Mouse (Mus musculus) MEL (cell line): Measurements from ENCODE around the gene Ppp1r9b. TPM values are rescaled to one million over a fixed set of nuclear protein-coding genes. Genes with fewer than 3 reads are reported as not detected.

Experiments
- DNase-seq: peaks from one replicate; pipeline ENCODE4 v3.0.0; 2011; ENCODE audit warnings: low read depth, low spot score
- H3K27ac ChIP-seq: 2 replicates; pipeline ENCODE4 v1.5.1; 2012; ENCODE audit warnings: low read depth, mild to moderate bottlenecking, control low read depth, low read length, moderate library complexity; ENCODE audit not compliant: control insufficient read depth
- H3K27me3 ChIP-seq, 2 experiments: fragments of 150-350 bp in 1 of 2; sonication (generic) in 1 of 2; 2 replicates each; pipeline ENCODE4 v1.6.1; 2012; ENCODE audit warnings: low read length in 2 of 2, mild to moderate bottlenecking in 2 of 2, improper control_type of control experiment in 1 of 2, moderate library complexity in 1 of 2; ENCODE audit not compliant: insufficient read depth in 2 of 2, control insufficient read depth in 1 of 2
- H3K36me3 ChIP-seq, 2 experiments: 2 replicates each; pipeline ENCODE4 v1.6.1; 2012 to 2014; ENCODE audit warnings: low read length in 2 of 2, improper control_type of control experiment in 1 of 2, inconsistent platforms in 1 of 2, mild to moderate bottlenecking in 1 of 2; ENCODE audit not compliant: insufficient read depth in 2 of 2, control insufficient read depth in 1 of 2
- H3K4me1 ChIP-seq, 2 experiments: fragments of 150-350 bp in 1 of 2; sonication (generic) in 1 of 2; 2 replicates each; pipeline ENCODE4 v1.6.1; 2012; ENCODE audit warnings: low read length in 2 of 2, improper control_type of control experiment in 1 of 2, mild to moderate bottlenecking in 1 of 2; ENCODE audit not compliant: insufficient read depth in 2 of 2, control insufficient read depth in 1 of 2
- H3K4me3 ChIP-seq, 2 experiments: fragments of 150-350 bp in 1 of 2; sonication (generic) in 1 of 2; 2 replicates each; pipeline ENCODE4 v1.5.1; 2012; ENCODE audit warnings: low read depth in 2 of 2, low read length in 2 of 2, mild to moderate bottlenecking in 2 of 2, moderate library complexity in 2 of 2, control low read depth in 1 of 2, improper control_type of control experiment in 1 of 2; ENCODE audit not compliant: control insufficient read depth in 1 of 2, insufficient read depth in 1 of 2
- H3K79me2 ChIP-seq: 2 replicates; pipeline ENCODE4 v1.6.1; 2012; ENCODE audit warnings: mild to moderate bottlenecking, low read length, moderate library complexity; ENCODE audit not compliant: control insufficient read depth, poor library complexity, insufficient read depth
- H3K9ac ChIP-seq: 2 replicates; pipeline ENCODE4 v1.6.1; 2012; ENCODE audit warnings: low read depth, mild to moderate bottlenecking, control low read depth, low read length, moderate library complexity; ENCODE audit not compliant: control insufficient read depth, poor library complexity, severe bottlenecking
- H3K9me3 ChIP-seq: fragments of 150-350 bp; sonication (generic); replicated peaks from 2 replicates; pipeline ENCODE4 v1.6.1; 2012; ENCODE audit warnings: mild to moderate bottlenecking, low read length, improper control_type of control experiment, moderate library complexity; ENCODE audit not compliant: insufficient read depth
- BHLHE40 ChIP-seq: IDR thresholded peaks from 2 replicates; pipeline ENCODE4 v1.6.1; 2012; ENCODE audit warnings: low read depth, mild to moderate bottlenecking, inconsistent platforms, low read length, improper control_type of control experiment, borderline replicate concordance
- CHD1 ChIP-seq: IDR thresholded peaks from 2 replicates; pipeline ENCODE4 v1.6.1; 2012; ENCODE audit warnings: low read depth, mild to moderate bottlenecking, inconsistent platforms, low read length, improper control_type of control experiment
- CHD2 ChIP-seq: IDR thresholded peaks from 2 replicates; pipeline ENCODE4 v1.6.1; 2011; ENCODE audit warnings: low read length, improper control_type of control experiment
- E2F4 ChIP-seq: IDR thresholded peaks from 2 replicates; pipeline ENCODE4 v1.6.1; 2011; ENCODE audit warnings: low read depth, low read length, improper control_type of control experiment, borderline replicate concordance
- ELF1 ChIP-seq: IDR thresholded peaks from 2 replicates; pipeline ENCODE4 v1.6.1; 2014; ENCODE audit warnings: low read depth, mild to moderate bottlenecking, inconsistent platforms, low read length, improper control_type of control experiment, moderate library complexity
- ETS1 ChIP-seq: IDR thresholded peaks from 2 replicates; pipeline ENCODE4 v1.6.1; 2012; ENCODE audit warnings: low read depth, mild to moderate bottlenecking, inconsistent platforms, low read length, improper control_type of control experiment, moderate library complexity
- GABPA ChIP-seq: IDR thresholded peaks from 2 replicates; pipeline ENCODE4 v1.6.1; 2012; ENCODE audit warnings: low read depth, mild to moderate bottlenecking, inconsistent platforms, low read length, improper control_type of control experiment, moderate library complexity
- GATA1 ChIP-seq: IDR thresholded peaks from 2 replicates; pipeline ENCODE4 v1.6.1; 2011; ENCODE audit warnings: low read depth, low read length, improper control_type of control experiment
- HCFC1 ChIP-seq: IDR thresholded peaks from 2 replicates; pipeline ENCODE4 v1.6.1; 2012; ENCODE audit warnings: low read depth, mild to moderate bottlenecking, inconsistent platforms, low read length, improper control_type of control experiment, moderate library complexity
- KAT2A ChIP-seq: conservative IDR thresholded peaks from 2 replicates; pipeline ENCODE4 v1.6.1; 2012; ENCODE audit warnings: low read depth, low read length, improper control_type of control experiment, inconsistent platforms
- MAFK ChIP-seq: IDR thresholded peaks from 2 replicates; pipeline ENCODE4 v1.6.1; 2011; ENCODE audit warnings: low read depth, mild to moderate bottlenecking, low read length, improper control_type of control experiment, borderline replicate concordance
- MAX ChIP-seq: IDR thresholded peaks from 2 replicates; pipeline ENCODE4 v1.6.1; 2011; ENCODE audit warnings: low read length, improper control_type of control experiment
- MAZ ChIP-seq: IDR thresholded peaks from 2 replicates; pipeline ENCODE4 v1.6.1; 2012; ENCODE audit warnings: low read depth, mild to moderate bottlenecking, inconsistent platforms, low read length, improper control_type of control experiment
- MEF2A ChIP-seq: IDR thresholded peaks from 2 replicates; pipeline ENCODE4 v1.6.1; 2014; ENCODE audit warnings: low read depth, mild to moderate bottlenecking, inconsistent platforms, low read length, improper control_type of control experiment; ENCODE audit not compliant: poor library complexity, insufficient replicate concordance, severe bottlenecking; ENCODE audit errors: extremely low read depth
- MXI1 ChIP-seq: IDR thresholded peaks from 2 replicates; pipeline ENCODE4 v1.6.1; 2011; ENCODE audit warnings: mild to moderate bottlenecking, low read depth, low read length, improper control_type of control experiment
- MYC ChIP-seq: IDR thresholded peaks from 2 replicates; pipeline ENCODE4 v1.6.1; 2011; ENCODE audit warnings: low read depth, mild to moderate bottlenecking, low read length, improper control_type of control experiment, moderate library complexity
- NELFE ChIP-seq: IDR thresholded peaks from 2 replicates; pipeline ENCODE4 v1.6.1; 2011; ENCODE audit warnings: low read depth, low read length, improper control_type of control experiment
- POLR2AphosphoS2 ChIP-seq: IDR thresholded peaks from 2 replicates; pipeline ENCODE4 v1.6.1; 2011; ENCODE audit warnings: low read length, improper control_type of control experiment
- POLR2AphosphoS5 ChIP-seq: IDR thresholded peaks from 2 replicates; pipeline ENCODE4 v1.6.1; 2012; ENCODE audit warnings: low read depth, borderline replicate concordance, mild to moderate bottlenecking, inconsistent platforms, low read length, moderate library complexity, mixed read lengths
- RAD21 ChIP-seq: IDR thresholded peaks from 2 replicates; pipeline ENCODE4 v1.6.1; 2011; ENCODE audit warnings: mild to moderate bottlenecking, low read depth, low read length, improper control_type of control experiment
- RCOR1 ChIP-seq: IDR thresholded peaks from 2 replicates; pipeline ENCODE4 v1.6.1; 2012; ENCODE audit warnings: low read depth, mild to moderate bottlenecking, inconsistent platforms, low read length, improper control_type of control experiment
- SIN3A ChIP-seq: IDR thresholded peaks from 2 replicates; pipeline ENCODE4 v1.6.1; 2012; ENCODE audit warnings: low read length, improper control_type of control experiment, inconsistent platforms
- SMC3 ChIP-seq: IDR thresholded peaks from 2 replicates; pipeline ENCODE4 v1.6.1; 2011; ENCODE audit warnings: low read depth, low read length, improper control_type of control experiment
- TAL1 ChIP-seq: IDR thresholded peaks from 2 replicates; pipeline ENCODE4 v1.6.1; 2012; ENCODE audit warnings: mild to moderate bottlenecking, inconsistent platforms, low read length, moderate library complexity, mixed read lengths
- TBP ChIP-seq: IDR thresholded peaks from 2 replicates; pipeline ENCODE4 v1.8.0; 2011; ENCODE audit warnings: low read depth, low read length, improper control_type of control experiment
- UBTF ChIP-seq: IDR thresholded peaks from 2 replicates; pipeline ENCODE4 v1.6.1; 2012; ENCODE audit warnings: low read depth, mild to moderate bottlenecking, inconsistent platforms, low read length, improper control_type of control experiment, moderate library complexity, borderline replicate concordance; ENCODE audit not compliant: insufficient read depth
- USF1 ChIP-seq: IDR thresholded peaks from 2 replicates; pipeline ENCODE4 v1.6.1; 2014; ENCODE audit warnings: low read depth, mild to moderate bottlenecking, inconsistent platforms, low read length, improper control_type of control experiment, moderate library complexity
- USF2 ChIP-seq, 2 experiments: IDR thresholded peaks; 2 replicates each; pipeline ENCODE4 v1.6.1; 2011 to 2012; ENCODE audit warnings: improper control_type of control experiment in 2 of 2, low read length in 2 of 2, borderline replicate concordance in 1 of 2, inconsistent platforms in 1 of 2, low read depth in 1 of 2, mild to moderate bottlenecking in 1 of 2; ENCODE audit not compliant: insufficient read depth in 1 of 2
- ZC3H11A ChIP-seq: IDR thresholded peaks from 2 replicates; pipeline ENCODE4 v1.6.1; 2012; ENCODE audit warnings: low read depth, mild to moderate bottlenecking, inconsistent platforms, low read length, improper control_type of control experiment
- ZKSCAN1 ChIP-seq: IDR thresholded peaks from 2 replicates; pipeline ENCODE4 v1.6.1; 2012; ENCODE audit warnings: low read depth, mild to moderate bottlenecking, inconsistent platforms, low read length, improper control_type of control experiment, moderate library complexity
- ZNF384 ChIP-seq: IDR thresholded peaks from 2 replicates; pipeline ENCODE4 v1.6.1; 2012; ENCODE audit warnings: low read depth, mild to moderate bottlenecking, inconsistent platforms, low read length, improper control_type of control experiment
- polyA plus RNA-seq, 2 experiments: library from polyadenylated mRNA; stranded (reverse) in 1 of 2; unstranded in 1 of 2; fragments of >175 nt in 1 of 2; fragments of >200 nt in 1 of 2; gene quantifications; 2 replicates each; pipeline versions ENCODE4 v1.2.1 to v1.2.4; 2012; ENCODE audit warnings: low replicate concordance in 2 of 2, low read depth in 1 of 2; ENCODE audit not compliant: insufficient read length in 2 of 2, insufficient read depth in 1 of 2, missing spikeins in 1 of 2
- total RNA-seq: library from RNA; depleted of rRNA; stranded (reverse); fragments of 300-350 nt; gene quantifications from 2 replicates; pipeline ENCODE4 v1.2.3, GENCODE M21; 2012

Ppp1r9b gene
- total and polyA plus RNA-seq, 3 experiments: 47.0 to 169 (median 150) TPM

DNA sequence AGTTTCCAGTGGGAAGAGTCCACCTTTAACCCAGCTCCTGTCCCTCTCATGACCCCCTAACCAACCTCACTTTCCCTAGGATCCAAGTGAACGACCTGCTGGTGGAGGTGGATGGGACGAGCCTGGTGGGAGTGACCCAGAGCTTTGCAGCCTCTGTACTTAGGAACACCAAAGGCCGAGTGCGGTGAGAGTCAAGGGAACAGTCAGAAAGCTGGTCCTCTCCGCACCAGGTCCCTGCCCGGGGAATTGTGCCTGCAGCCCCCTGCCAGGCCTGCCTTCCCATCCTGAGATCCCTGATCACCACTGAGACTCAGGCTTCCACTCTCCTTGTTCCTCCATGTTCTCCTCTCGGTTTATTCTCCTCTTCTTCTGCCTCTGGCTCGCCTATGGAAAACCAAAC lies 9.3 kb downstream of the Ppp1r9b start:
- Histone ChIP-seq H3K9me3 (no peaks in the 10 kb centered on the region), H3K27me3 (no peaks in the 10 kb centered on the region), H3K36me3 (peaks cover 10 to 72% of the 10 kb centered on the region in 2 experiments), H3K4me3 (no peak overlapping the region), H3K9ac (peak overlapping the region; percentile 25), H3K4me1 (peaks cover 40 to 77% of the 10 kb centered on the region in 2 experiments), H3K79me2 (peaks cover 48% of the 10 kb centered on the region), H3K27ac (peak overlapping the region; percentile 63)
- TF ChIP-seq E2F4 (no peak), USF1 (no peak), CHD2 (no peak), POLR2AphosphoS5 (no peak), ZNF384 (no peak), NELFE (peak; percentile 21; the same call in 1 of the 2 replicates)
- DNase-seq: no peak

DNA sequence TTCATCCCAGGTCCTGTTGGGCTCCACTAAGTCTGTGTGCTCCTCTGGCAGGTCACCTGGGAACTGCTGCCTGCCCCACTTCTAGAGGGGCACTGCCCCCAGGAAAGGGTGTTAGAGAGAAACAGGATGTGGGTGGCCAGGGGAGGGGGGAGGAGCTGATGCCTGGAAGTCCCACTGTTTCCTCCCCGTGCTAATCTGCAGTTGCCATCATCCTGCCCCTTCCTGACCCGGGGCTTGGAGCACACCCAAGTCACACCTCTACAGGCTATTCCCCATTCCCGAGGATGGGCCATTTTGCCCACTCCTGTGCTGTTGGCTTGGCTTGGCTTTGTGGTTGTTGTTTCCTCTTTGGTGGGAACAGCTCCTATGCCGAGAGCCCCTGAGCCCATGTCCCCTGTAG lies 9.7 kb downstream of the Ppp1r9b start:
- Histone ChIP-seq H3K4me1 (peaks cover 36 to 73% of the 10 kb centered on the region in 2 experiments), H3K79me2 (peaks cover 44% of the 10 kb centered on the region), H3K27me3 (no peaks in the 10 kb centered on the region), H3K27ac (peak overlapping the region; percentile 63), H3K36me3 (peaks cover 10 to 68% of the 10 kb centered on the region in 2 experiments), H3K4me3 (no peak overlapping the region), H3K9me3 (no peaks in the 10 kb centered on the region), H3K9ac (peak overlapping the region; percentile 25)
- DNase-seq: peak; percentile 87
- TF ChIP-seq MYC: 0 out of 2 replicates have a peak, but pooled peaks have one; percentile 39
- TF ChIP-seq ELF1: 0 out of 2 replicates have a peak, but pooled peaks have one; percentile 48
- TF ChIP-seq MAX: 0 out of 2 replicates have a peak, but pooled peaks have one; percentile 40
- no peak for TF ChIP-seq E2F4
- TF ChIP-seq MXI1: 0 out of 2 replicates have a peak, but pooled peaks have one; percentile 27
- no peak for TF ChIP-seq MAFK
- TF ChIP-seq TAL1: no peak
- TF ChIP-seq ZC3H11A: no peak
- no peak for TF ChIP-seq RAD21
- TF ChIP-seq UBTF: no peak
- TF ChIP-seq GATA1: peak; percentile 78
- TF ChIP-seq SIN3A: peak; percentile 75
- peak; percentile 62; the same call in 1 of the 2 replicates for TF ChIP-seq ETS1
- no peak; the same call in 1 of the 2 replicates for TF ChIP-seq RCOR1
- TF ChIP-seq CHD1: no peak
- 0 out of 2 replicates have a peak, but pooled peaks have one; percentile 41 for TF ChIP-seq TBP
- TF ChIP-seq MEF2A: no peak
- TF ChIP-seq CHD2: peak; percentile 24
- no peak for TF ChIP-seq KAT2A
- TF ChIP-seq BHLHE40: peak; percentile 31; the same call in 1 of the 2 replicates
- TF ChIP-seq POLR2AphosphoS2: peak; percentile 57; the same call in 1 of the 2 replicates
- TF ChIP-seq ZKSCAN1: no peak
- no peak for TF ChIP-seq SMC3
- TF ChIP-seq GABPA: no peak
- peak; percentile 54; the same call in 1 of the 2 replicates for TF ChIP-seq HCFC1
- TF ChIP-seq MAZ: peak; percentile 95
- TF ChIP-seq ZNF384: no peak
- no peak for TF ChIP-seq USF2 (IDR thresholded peaks at IDR 0.05; ENCODE audit: borderline replicate concordance in 1 of 2, insufficient read depth in 1 of 2, low read depth in 1 of 2, low read length in 2 of 2)
